Comparison of ENCODE assay signal across 17 mouse cellular contexts in genomic region chr9:99146855-99147735, GRCm38 (mm10). TPM values are rescaled to one million over a fixed set of nuclear protein-coding genes. Genes with fewer than 3 reads are reported as not detected.
A peak's percentile ranks its signal among the peaks of the same experiment; 100 is the strongest.
DNase-seq lines count a peak whose midpoint lies in the region; ATAC-seq and TF ChIP-seq lines count a peak whose summit lies in the region.
"Had no signal": no experiment of that assay in that cellular context is flagged by ENCODE, and none has a peak within 500 bp of the region (broad histone marks: within the 10 kb centered on the region; RNA-seq: fewer than 3 reads in every experiment).

No protein-coding gene starts in this region.

- H3K27ac ChIP-seq in liver, embryonic 16.5 days (ENCODE audit: low read length): no peak overlapping the region
- no peak overlapping the region for H3K27ac ChIP-seq in neural tube, embryonic 15.5 days (replicated peaks)
- H3K27ac ChIP-seq in forebrain, embryonic 11.5 days (ENCODE audit: low read depth, low read length): no peak overlapping the region
- H3K27ac ChIP-seq: embryonic facial prominence, embryonic 10.5 days; forebrain, embryonic 15.5 days; hindbrain, postnatal 0 days had no signal

- H3K36me3 ChIP-seq in G1E (replicated peaks): no peaks in the 10 kb centered on the region
- no peaks in the 10 kb centered on the region for H3K36me3 ChIP-seq in liver, embryonic 16.5 days (ENCODE audit: control insufficient read depth, insufficient read depth)
- H3K36me3 ChIP-seq in neural tube, embryonic 15.5 days: no peaks in the 10 kb centered on the region
- H3K36me3 ChIP-seq in forebrain, embryonic 11.5 days (ENCODE audit: control insufficient read depth, insufficient read depth, low read length): no peaks in the 10 kb centered on the region
- H3K36me3 ChIP-seq: embryonic facial prominence, embryonic 10.5 days; forebrain, embryonic 15.5 days; heart, embryonic 12.5 days had no signal

- peak; percentile 34; the same call in 1 of the 2 replicates for ATAC-seq in G1E (ENCODE audit: extremely low read depth, insufficient number of reproducible peaks, low FRiP score, poor library complexity, severe bottlenecking)
- ATAC-seq in liver, embryonic 16.5 days (ENCODE audit: low read depth): peak; percentile 50; the same call in 1 of the 2 replicates
- no peak for ATAC-seq in neural tube, embryonic 15.5 days (ENCODE audit: low FRiP score)
- no peak for ATAC-seq in forebrain, embryonic 11.5 days (replicated peaks; ENCODE audit: low FRiP score)
- ATAC-seq: forebrain, embryonic 15.5 days; hindbrain, postnatal 0 days; lung, postnatal 0 days had no signal

- peaks cover 39% of the 10 kb centered on the region for H3K4me1 ChIP-seq in G1E (ENCODE audit: insufficient read depth, low read depth, low read length)
- peaks cover 4% of the 10 kb centered on the region; the same call in 1 of the 2 replicates for H3K4me1 ChIP-seq in liver, embryonic 16.5 days (ENCODE audit: control insufficient read depth, low read depth, low read length)
- H3K4me1 ChIP-seq in neural tube, embryonic 15.5 days: no peaks in the 10 kb centered on the region
- H3K4me1 ChIP-seq in forebrain, embryonic 11.5 days (replicated peaks; ENCODE audit: control insufficient read depth, insufficient read depth, low read length): no peaks in the 10 kb centered on the region
- H3K4me1 ChIP-seq: forebrain, embryonic 15.5 days had no signal

- 74% methylated on average over 27 of the region's 27 CpGs for WGBS in liver, embryonic 16.5 days (ENCODE audit: insufficient replicate concordance)
- WGBS in neural tube, embryonic 15.5 days: 91% methylated on average over 27 of the region's 27 CpGs
- whole genome bisulfite sequencing in forebrain, embryonic 11.5 days: 85% methylated on average over 27 of the region's 27 CpGs

- DNase-seq in A20 (ENCODE audit: low read depth, low spot score) (peak; percentile 46), G1E (ENCODE audit: low spot score) (peak; percentile 25)
- peak; percentile 23 for DNase-seq in adrenal gland, postnatal 25 days
- DNase-seq in forebrain, embryonic 11.5 days (ENCODE audit: low spot score): no peak
- no peak for DNase-seq in kidney, adult 18-20 months
- DNase-seq: B cell, adult 2 months; cerebellum, adult 11 months; cerebellum, postnatal 36 days; heart, postnatal 36 days; thymus, postnatal 25 days had no signal

- H3K4me3 ChIP-seq in G1E (ENCODE audit: low read depth, low read length): no peak overlapping the region; the same call in 1 of the 2 replicates
- no peak overlapping the region for H3K4me3 ChIP-seq in liver, embryonic 16.5 days (ENCODE audit: low read depth, low read length)
- no peak overlapping the region for H3K4me3 ChIP-seq in neural tube, embryonic 15.5 days (replicated peaks)
- no peak overlapping the region for H3K4me3 ChIP-seq in forebrain, embryonic 11.5 days (ENCODE audit: low read depth, low read length)
- H3K4me3 ChIP-seq: embryonic facial prominence, embryonic 10.5 days; forebrain, embryonic 15.5 days; heart, embryonic 12.5 days had no signal

- H3K9me3 ChIP-seq in G1E (replicated peaks): no peaks in the 10 kb centered on the region
- H3K9me3 ChIP-seq in liver, embryonic 16.5 days (replicated peaks; ENCODE audit: control insufficient read depth, low read length): no peaks in the 10 kb centered on the region
- no peaks in the 10 kb centered on the region for H3K9me3 ChIP-seq in neural tube, embryonic 15.5 days (replicated peaks)
- no peaks in the 10 kb centered on the region for H3K9me3 ChIP-seq in forebrain, embryonic 11.5 days (ENCODE audit: control insufficient read depth, low read length)
- H3K9me3 ChIP-seq: embryonic facial prominence, embryonic 10.5 days; forebrain, embryonic 15.5 days; heart, embryonic 12.5 days had no signal

- no peak overlapping the region for H3K4me2 ChIP-seq in liver, embryonic 16.5 days (ENCODE audit: low read depth, low read length)
- H3K4me2 ChIP-seq in neural tube, embryonic 15.5 days: no peak overlapping the region
- no peak overlapping the region for H3K4me2 ChIP-seq in forebrain, embryonic 11.5 days (ENCODE audit: low read depth, low read length, severe bottlenecking)
- H3K4me2 ChIP-seq: forebrain, embryonic 15.5 days; heart, embryonic 12.5 days had no signal

- 0 out of 2 replicates have a peak, but pooled peaks cover 3% of the 10 kb centered on the region for H3K27me3 ChIP-seq in G1E (ENCODE audit: insufficient read depth, low read length)
- no peaks in the 10 kb centered on the region for H3K27me3 ChIP-seq in liver, embryonic 16.5 days (ENCODE audit: control insufficient read depth, insufficient read depth, low read depth, low read length)
- no peaks in the 10 kb centered on the region for H3K27me3 ChIP-seq in neural tube, embryonic 15.5 days (replicated peaks)
- H3K27me3 ChIP-seq in forebrain, embryonic 11.5 days (ENCODE audit: control insufficient read depth, insufficient read depth, low read length): no peaks in the 10 kb centered on the region
- H3K27me3 ChIP-seq: forebrain, embryonic 15.5 days had no signal

- no peak overlapping the region for H3K9ac ChIP-seq in liver, embryonic 16.5 days (ENCODE audit: low read depth, low read length)
- H3K9ac ChIP-seq in neural tube, embryonic 15.5 days (replicated peaks): no peak overlapping the region
- H3K9ac ChIP-seq in forebrain, embryonic 11.5 days (ENCODE audit: low read length): no peak overlapping the region
- H3K9ac ChIP-seq: forebrain, embryonic 15.5 days; heart, embryonic 12.5 days had no signal

- no peak for TF ChIP-seq CTCF in G1E (IDR thresholded peaks at IDR 0.05; ENCODE audit: low read depth, low read length)

RNA-seq across cellular contexts. Expression of gene Pik3cb, which starts 6.7 kb away (rescaled TPM):
- 15.6 and 16.8 TPM in 2 replicates for total RNA-seq in G1E (2014; fragmentation: Nextera tagmentation)
- 4.0 and 4.1 TPM in 2 replicates for total RNA-seq in G1E (2017)
- polyA plus RNA-seq in G1E (2012): 0.78 and 0.98 TPM in 2 replicates
- total RNA-seq in adrenal gland, postnatal 25 days (2021): 15.0 and 15.2 TPM in 2 replicates
- polyA plus RNA-seq in liver, embryonic 16.5 days (2015; fragmentation: Nextera tagmentation; extraction: Ambion mirVana): 1.7 and 1.8 TPM in 2 replicates
- polyA plus RNA-seq in neural tube, embryonic 15.5 days (2015; fragmentation: Nextera tagmentation; extraction: Ambion mirVana): 3.1 TPM in 2 replicates
- polyA plus RNA-seq in forebrain, embryonic 11.5 days (2014; fragmentation: Nextera tagmentation; extraction: Ambion mirVana): 1.6 and 1.7 TPM in 2 replicates

Comparison
In these comparisons a context has a peak if more than half of its experiments do, and no peak if none do; other contexts are left out.
1. DNase-seq: peak in A20 (single experiment), G1E (single experiment) and adrenal gland, postnatal 25 days (single experiment); none in forebrain, embryonic 11.5 days (single experiment) and kidney, adult 18-20 months (single experiment).
2. ATAC-seq: peak in G1E (single experiment) and liver, embryonic 16.5 days (single experiment); none in neural tube, embryonic 15.5 days (single experiment) and forebrain, embryonic 11.5 days (single experiment).